Mouse (Mus musculus): ENCODE results near the gene Pigs. TPM values are rescaled to one million over a fixed set of nuclear protein-coding genes. Genes with fewer than 3 reads are reported as not detected.

Gene Pigs
- total RNA-seq, 2 experiments from 2014 or later = 20.1 to 21.3 TPM

- DNase-seq = peak; percentile 53 to 60
- intact Hi-C loops (cut with DNase I) = loop anchor here (1.0 kb wide), 1 partner anchor 38 kb away; no protein-coding TSS in a partner anchor
These were observed 32.0 kb downstream of the Pigs start for GRCm38 (mm10) chr11:78360125-78360788.

- no peak for DNase-seq
- intact Hi-C loops (cut with DNase I) = loop anchor here (1.0 kb wide), 1 partner anchor 38 kb away; no protein-coding TSS in a partner anchor
These were observed 32.5 kb downstream of the Pigs start for GRCm38 (mm10) chr11:78360789-78361131.

- intact Hi-C loops (cut with DNase I) = no loop called here
These were observed 35.2 kb downstream of the Pigs start for GRCm38 (mm10) chr11:78363309-78364007.

GRCm38 (mm10) chr11:78364103-78364502 is 35.9 kb downstream of the Pigs start:
- intact Hi-C loops (cut with DNase I) = no loop called here
- no peak for DNase-seq

More at GRCm38 (mm10) chr11:78363309-78364007, 35.2 kb downstream of the Pigs start:
- no peak for DNase-seq

GRCm38 (mm10) chr11:78367456-78368225 is 39.4 kb downstream of the Pigs start:
- intact Hi-C loops (cut with DNase I) = no loop called here
- no peak for DNase-seq

- intact Hi-C loops (cut with DNase I) = no loop called here
- no peak for DNase-seq
These were observed 42.2 kb downstream of the Pigs start for GRCm38 (mm10) chr11:78370389-78370788.

GRCm38 (mm10) chr11:78371711-78372110 is 43.5 kb downstream of the Pigs start:
- intact Hi-C loops (cut with DNase I) = no loop called here
- DNase-seq = no peak

- no peak for DNase-seq
- intact Hi-C loops (cut with DNase I) = no loop called here
These were observed 44.0 kb downstream of the Pigs start for GRCm38 (mm10) chr11:78372166-78372565.

GRCm38 (mm10) chr11:78372610-78373009 is 44.4 kb downstream of the Pigs start:
- intact Hi-C loops (cut with DNase I) = no loop called here
- no peak for DNase-seq

GRCm38 (mm10) chr11:78374147-78374546 is 45.9 kb downstream of the Pigs start:
- DNase-seq = no peak
- intact Hi-C loops (cut with DNase I) = no loop called here

- intact Hi-C loops (cut with DNase I) = no loop called here
- no peak for DNase-seq
These were observed 49.4 kb downstream of the Pigs start for GRCm38 (mm10) chr11:78377549-78378159.

- no peak for DNase-seq
- intact Hi-C loops (cut with DNase I) = no loop called here
These were observed 52.1 kb downstream of the Pigs start for GRCm38 (mm10) chr11:78380351-78380750.

GRCm38 (mm10) chr11:78380996-78381395 is 52.8 kb downstream of the Pigs start:
- intact Hi-C loops (cut with DNase I) = no loop called here
- no peak for DNase-seq

- intact Hi-C loops (cut with DNase I) = no loop called here
- no peak for DNase-seq
These were observed 54.1 kb downstream of the Pigs start for GRCm38 (mm10) chr11:78382286-78382685.

- intact Hi-C loops (cut with DNase I) = no loop called here
- no peak for DNase-seq
These were observed 54.5 kb downstream of the Pigs start for GRCm38 (mm10) chr11:78382701-78383100.

- no peak for DNase-seq
- intact Hi-C loops (cut with DNase I) = no loop called here
These were observed 57.6 kb downstream of the Pigs start for GRCm38 (mm10) chr11:78385776-78386175.

- DNase-seq = no peak
- intact Hi-C loops (cut with DNase I) = no loop called here
These were observed 58.4 kb downstream of the Pigs start, which contains the start of gene Foxn1 for GRCm38 (mm10) chr11:78386508-78387043. Gene Foxn1, minus strand, starts transcription at chr11:78386558.
